Mouse (Mus musculus): ENCODE results near the gene Ccr1. TPM values are rescaled to one million over a fixed set of nuclear protein-coding genes. Genes with fewer than 3 reads are reported as not detected.

Gene Ccr1
- polyA plus RNA-seq (2016; fragmentation: Nextera tagmentation; extraction: Ambion mirVana), result 0.62 and 1.0 TPM in 2 replicates

GRCm38 (mm10) chr9:123968290-123968912 lies at the start of gene Ccr1:
Gene Ccr1, minus strand, starts transcription at chr9:123968692.
- ATAC-seq (ENCODE audit: low FRiP score), result no peak
- Histone ChIP-seq H3K4me3 (replicated peaks) (no peak within 1 kb of the TSS), H3K4me1 (no peaks in the 10 kb centered on the region), H3K9ac (no peak within 1 kb of the TSS), H3K27ac (no peak within 1 kb of the TSS), H3K4me2 (no peak within 1 kb of the TSS), H3K27me3 (no peaks in the 10 kb centered on the region), H3K9me3 (no peaks in the 10 kb centered on the region), H3K36me3 (replicated peaks) (no peaks in the 10 kb centered on the region)
- WGBS, result 93% methylated on average over 1 of the region's 1 CpGs

GRCm38 (mm10) chr9:124016048-124016447 lies 47.6 kb upstream of the Ccr1 start:
- no peak for ATAC-seq (ENCODE audit: low FRiP score)
- no peaks in the 10 kb centered on the region for H3K36me3 ChIP-seq (replicated peaks)
- 71% methylated on average over 2 of the region's 2 CpGs for WGBS
- no peak overlapping the region for H3K4me3 ChIP-seq (replicated peaks)
- H3K4me1 ChIP-seq, result no peaks in the 10 kb centered on the region
- no peaks in the 10 kb centered on the region for H3K27me3 ChIP-seq
- H3K27ac ChIP-seq, result no peak overlapping the region
- no peak overlapping the region for H3K4me2 ChIP-seq
- no peaks in the 10 kb centered on the region for H3K9me3 ChIP-seq
- no peak overlapping the region for H3K9ac ChIP-seq

- Histone ChIP-seq H3K4me1 (no peaks in the 10 kb centered on the region), H3K4me3 (replicated peaks) (no peak overlapping the region), H3K27me3 (no peaks in the 10 kb centered on the region), H3K27ac (no peak overlapping the region), H3K4me2 (no peak overlapping the region), H3K36me3 (replicated peaks) (no peaks in the 10 kb centered on the region), H3K9me3 (no peaks in the 10 kb centered on the region), H3K9ac (no peak overlapping the region)
- WGBS, result 79% methylated on average over 2 of the region's 2 CpGs
- ATAC-seq (ENCODE audit: low FRiP score), result no peak
Measured at GRCm38 (mm10) chr9:124014985-124015652, 46.6 kb upstream of the Ccr1 start.

- Histone ChIP-seq H3K4me3 (replicated peaks) (no peak overlapping the region), H3K4me2 (no peak overlapping the region), H3K9ac (no peak overlapping the region), H3K4me1 (no peaks in the 10 kb centered on the region), H3K36me3 (replicated peaks) (no peaks in the 10 kb centered on the region), H3K27me3 (no peaks in the 10 kb centered on the region), H3K27ac (no peak overlapping the region), H3K9me3 (no peaks in the 10 kb centered on the region)
- ATAC-seq (ENCODE audit: low FRiP score), result no peak
- WGBS, result 90% methylated on average over 3 of the region's 3 CpGs
Measured at GRCm38 (mm10) chr9:124013270-124013669, 44.8 kb upstream of the Ccr1 start.

GRCm38 (mm10) chr9:124012691-124013090 lies 44.2 kb upstream of the Ccr1 start:
- no peak for ATAC-seq (ENCODE audit: low FRiP score)
- WGBS, result 76% methylated on average over 2 of the region's 2 CpGs
- Histone ChIP-seq H3K27ac (no peak overlapping the region), H3K36me3 (replicated peaks) (no peaks in the 10 kb centered on the region), H3K9me3 (no peaks in the 10 kb centered on the region), H3K27me3 (no peaks in the 10 kb centered on the region), H3K4me2 (no peak overlapping the region), H3K9ac (no peak overlapping the region), H3K4me1 (no peaks in the 10 kb centered on the region), H3K4me3 (replicated peaks) (no peak overlapping the region)

- Histone ChIP-seq H3K4me3 (replicated peaks) (no peak overlapping the region), H3K36me3 (replicated peaks) (no peaks in the 10 kb centered on the region), H3K9ac (no peak overlapping the region), H3K9me3 (no peaks in the 10 kb centered on the region), H3K4me1 (no peaks in the 10 kb centered on the region), H3K27ac (no peak overlapping the region), H3K27me3 (no peaks in the 10 kb centered on the region), H3K4me2 (no peak overlapping the region)
- ATAC-seq (ENCODE audit: low FRiP score), result no peak
- 92% methylated on average over 2 of the region's 2 CpGs for WGBS
Measured at GRCm38 (mm10) chr9:123999784-124000183, 31.3 kb upstream of the Ccr1 start.

- WGBS, result 85% methylated on average over 3 of the region's 3 CpGs
- Histone ChIP-seq H3K9me3 (no peaks in the 10 kb centered on the region), H3K9ac (no peak overlapping the region), H3K36me3 (replicated peaks) (no peaks in the 10 kb centered on the region), H3K4me3 (replicated peaks) (no peak overlapping the region), H3K4me1 (no peaks in the 10 kb centered on the region), H3K27ac (no peak overlapping the region), H3K4me2 (no peak overlapping the region), H3K27me3 (no peaks in the 10 kb centered on the region)
- no peak for ATAC-seq (ENCODE audit: low FRiP score)
Measured at GRCm38 (mm10) chr9:123997719-123998118, 29.2 kb upstream of the Ccr1 start.

- H3K4me1 ChIP-seq, result no peaks in the 10 kb centered on the region
- H3K27me3 ChIP-seq, result no peaks in the 10 kb centered on the region
- no peaks in the 10 kb centered on the region for H3K36me3 ChIP-seq (replicated peaks)
- H3K4me3 ChIP-seq (replicated peaks), result no peak overlapping the region
- H3K4me2 ChIP-seq, result no peak overlapping the region
- no peak overlapping the region for H3K27ac ChIP-seq
- no peak for ATAC-seq (ENCODE audit: low FRiP score)
- no peaks in the 10 kb centered on the region for H3K9me3 ChIP-seq
- 43% methylated on average over 1 of the region's 1 CpGs for WGBS
- no peak overlapping the region for H3K9ac ChIP-seq
Measured at GRCm38 (mm10) chr9:123991312-123991906, 22.9 kb upstream of the Ccr1 start.

GRCm38 (mm10) chr9:123989671-123990070 lies 21.2 kb upstream of the Ccr1 start:
- no peak overlapping the region for H3K9ac ChIP-seq
- WGBS, result 87% methylated on average over 3 of the region's 3 CpGs
- H3K9me3 ChIP-seq, result no peaks in the 10 kb centered on the region
- no peak for ATAC-seq (ENCODE audit: low FRiP score)
- H3K4me2 ChIP-seq, result no peak overlapping the region
- no peaks in the 10 kb centered on the region for H3K27me3 ChIP-seq
- no peak overlapping the region for H3K4me3 ChIP-seq (replicated peaks)
- H3K36me3 ChIP-seq (replicated peaks), result no peaks in the 10 kb centered on the region
- H3K4me1 ChIP-seq, result no peaks in the 10 kb centered on the region
- no peak overlapping the region for H3K27ac ChIP-seq

- no peak for ATAC-seq (ENCODE audit: low FRiP score)
- H3K9me3 ChIP-seq, result no peaks in the 10 kb centered on the region
- H3K27me3 ChIP-seq, result no peaks in the 10 kb centered on the region
- no peaks in the 10 kb centered on the region for H3K4me1 ChIP-seq
- 83% methylated on average over 2 of the region's 2 CpGs for WGBS
- H3K36me3 ChIP-seq (replicated peaks), result no peaks in the 10 kb centered on the region
- no peak overlapping the region for H3K27ac ChIP-seq
- no peak overlapping the region for H3K4me2 ChIP-seq
- H3K4me3 ChIP-seq (replicated peaks), result no peak overlapping the region
- no peak overlapping the region for H3K9ac ChIP-seq
Measured at GRCm38 (mm10) chr9:123986217-123986616, 17.7 kb upstream of the Ccr1 start.

- ATAC-seq (ENCODE audit: low FRiP score), result no peak
- no peaks in the 10 kb centered on the region for H3K9me3 ChIP-seq
- H3K27me3 ChIP-seq, result no peaks in the 10 kb centered on the region
- no peaks in the 10 kb centered on the region for H3K4me1 ChIP-seq
- H3K4me3 ChIP-seq (replicated peaks), result no peak overlapping the region
- no peak overlapping the region for H3K27ac ChIP-seq
- H3K4me2 ChIP-seq, result no peak overlapping the region
- H3K36me3 ChIP-seq (replicated peaks), result no peaks in the 10 kb centered on the region
- H3K9ac ChIP-seq, result no peak overlapping the region
Measured at GRCm38 (mm10) chr9:123984943-123985342, 16.5 kb upstream of the Ccr1 start.

GRCm38 (mm10) chr9:123982720-123983119 lies 14.2 kb upstream of the Ccr1 start:
- no peak overlapping the region for H3K4me3 ChIP-seq (replicated peaks)
- H3K27ac ChIP-seq, result no peak overlapping the region
- WGBS, result 87% methylated on average over 1 of the region's 1 CpGs
- H3K4me2 ChIP-seq, result no peak overlapping the region
- H3K4me1 ChIP-seq, result no peaks in the 10 kb centered on the region
- no peaks in the 10 kb centered on the region for H3K36me3 ChIP-seq (replicated peaks)
- no peak overlapping the region for H3K9ac ChIP-seq
- ATAC-seq (ENCODE audit: low FRiP score), result no peak
- H3K27me3 ChIP-seq, result no peaks in the 10 kb centered on the region
- no peaks in the 10 kb centered on the region for H3K9me3 ChIP-seq

GRCm38 (mm10) chr9:123981909-123982308 lies 13.4 kb upstream of the Ccr1 start:
- Histone ChIP-seq H3K4me2 (no peak overlapping the region), H3K27ac (no peak overlapping the region), H3K27me3 (no peaks in the 10 kb centered on the region), H3K9ac (no peak overlapping the region), H3K4me3 (replicated peaks) (no peak overlapping the region), H3K4me1 (no peaks in the 10 kb centered on the region), H3K36me3 (replicated peaks) (no peaks in the 10 kb centered on the region), H3K9me3 (no peaks in the 10 kb centered on the region)
- no peak for ATAC-seq (ENCODE audit: low FRiP score)
- 78% methylated on average over 4 of the region's 4 CpGs for WGBS

All from forebrain, embryonic 12.5 days (tissue).